Mouse (Mus musculus): Measurements from ENCODE around the gene Sorl1.
"Not testable (repeated sequence)": the region's sequence is repeated elsewhere in the genome, so short reads cannot be mapped to it uniquely, and the experiment has no call there.

Sorl1 gene

DNA sequence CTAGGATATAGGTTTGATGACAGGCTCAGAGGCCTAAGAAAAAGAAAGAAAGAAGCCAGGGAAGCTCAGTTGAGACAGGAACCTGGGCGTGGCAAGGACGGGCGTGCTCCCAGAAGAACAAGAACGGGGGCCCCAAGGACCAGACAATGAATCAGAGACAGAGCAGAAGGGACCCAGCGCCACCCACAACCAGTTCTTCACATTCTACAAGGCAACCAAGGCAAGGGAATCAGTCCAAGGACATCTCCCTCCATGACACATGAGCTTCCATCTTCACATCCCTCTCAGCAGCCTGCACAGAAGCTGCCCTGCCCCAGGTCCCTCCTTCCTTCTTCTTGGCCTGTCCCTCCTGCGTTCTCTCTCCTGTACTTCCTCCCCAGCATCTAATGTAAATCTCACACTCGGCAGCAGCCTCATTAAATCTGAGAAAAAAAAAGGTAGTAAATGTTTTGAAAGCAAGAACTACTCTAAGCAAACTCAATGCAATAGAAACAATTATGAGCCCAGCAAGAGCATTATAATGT is 30.0 kb downstream of the Sorl1 start:
- DNase-seq (ENCODE audit: low spot score) = no peak

DNA sequence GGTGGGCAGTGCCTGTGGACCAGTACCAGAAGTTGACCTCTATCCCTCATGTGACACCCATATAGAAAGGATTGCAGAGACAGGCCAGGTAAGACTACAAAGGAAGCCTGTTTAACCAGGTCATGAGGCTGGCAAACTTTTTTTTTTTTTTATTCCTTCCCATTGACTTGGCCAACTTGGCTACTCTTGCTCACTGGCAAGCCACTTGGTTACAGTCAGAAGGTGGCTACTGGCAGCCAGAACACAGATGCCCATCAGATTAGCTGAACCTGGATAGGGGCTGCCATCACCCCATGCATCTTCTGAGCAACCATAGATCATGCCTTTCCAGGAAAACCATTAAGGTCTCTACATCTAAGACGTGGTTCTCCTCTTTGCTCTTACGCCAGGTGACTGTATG is 31.3 kb downstream of the Sorl1 start:
- DNase-seq (ENCODE audit: low spot score) = no peak

DNA sequence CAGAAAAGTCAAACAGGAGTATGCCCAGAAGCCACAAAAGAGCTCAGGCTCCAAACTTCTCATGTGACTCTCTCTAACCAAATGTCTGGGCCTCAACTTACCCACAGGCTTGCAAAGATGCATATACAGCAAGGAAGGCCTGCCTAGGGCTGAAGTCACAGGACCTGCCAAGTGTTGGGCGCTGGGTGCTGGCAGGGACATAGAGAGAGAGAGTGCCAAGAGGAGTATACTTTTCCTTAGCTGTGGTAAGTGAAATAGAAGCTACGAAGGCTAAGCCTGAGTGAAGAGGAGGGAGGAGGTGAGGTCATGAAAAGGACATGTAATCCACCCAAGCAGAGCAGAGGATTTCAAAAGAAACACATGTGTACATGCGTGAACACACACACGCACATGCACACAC is 32.5 kb downstream of the Sorl1 start:
- DNase-seq (ENCODE audit: low spot score) = no peak

DNA sequence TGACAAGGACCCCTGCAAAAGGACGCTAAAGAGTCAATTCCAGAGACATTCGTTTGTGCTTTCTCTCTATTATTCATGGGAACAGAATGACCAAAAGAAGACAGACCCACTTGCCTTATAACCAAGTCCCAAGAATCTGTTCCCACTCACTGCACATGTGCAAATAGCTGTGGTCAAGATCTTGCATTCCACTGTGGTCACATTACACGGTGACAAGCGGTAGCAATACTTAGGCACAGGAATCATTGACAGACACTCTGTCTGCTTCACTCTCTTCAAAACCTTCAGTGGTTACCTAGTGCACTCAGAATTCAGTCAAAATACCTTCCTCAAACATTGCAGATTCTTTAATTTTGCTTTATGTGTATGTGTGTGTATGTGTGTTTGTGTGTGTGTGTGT is 36.2 kb downstream of the Sorl1 start:
- DNase-seq (ENCODE audit: low spot score) = no peak

DNA sequence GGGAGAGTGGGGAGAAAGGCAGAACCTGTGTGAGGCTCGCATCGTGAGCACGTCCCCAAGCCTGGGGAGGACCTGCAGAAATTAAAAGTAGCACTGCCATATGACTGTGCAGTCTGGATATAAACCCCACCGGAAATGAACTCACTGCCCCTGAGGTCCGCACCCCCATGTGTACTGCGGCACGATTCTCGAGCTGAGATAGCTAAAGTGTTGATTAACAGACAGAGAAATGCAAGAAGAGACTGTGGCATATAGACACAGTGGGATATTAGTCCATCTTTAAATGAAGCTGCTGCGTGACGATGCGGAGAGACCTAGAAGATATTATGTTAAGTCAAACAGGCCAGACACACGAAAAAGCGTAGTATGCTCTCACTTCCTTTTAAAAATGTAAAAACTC is 38.1 kb downstream of the Sorl1 start:
- DNase-seq (ENCODE audit: low spot score) = no peak

DNA sequence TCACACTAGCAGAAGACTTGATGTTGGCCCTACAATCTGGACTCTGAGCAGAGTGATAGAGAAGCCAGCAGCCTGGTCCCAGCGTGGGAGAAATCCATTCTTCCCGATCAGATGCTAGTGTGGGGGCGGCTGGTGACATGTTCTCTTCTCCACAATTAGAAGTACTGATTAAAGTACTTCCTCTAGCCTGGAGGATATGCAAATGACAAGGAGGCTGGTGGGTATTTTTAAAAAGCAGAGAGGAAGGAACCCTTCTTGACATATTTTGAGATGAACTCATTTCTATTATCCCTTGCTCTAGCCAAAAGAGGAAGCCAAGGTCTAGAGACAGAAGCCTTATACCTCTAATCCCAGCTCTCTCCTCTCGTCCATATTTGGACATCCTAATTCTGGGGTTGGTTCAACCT is 40.4 kb downstream of the Sorl1 start:
- no peak for DNase-seq (ENCODE audit: low spot score)

DNA sequence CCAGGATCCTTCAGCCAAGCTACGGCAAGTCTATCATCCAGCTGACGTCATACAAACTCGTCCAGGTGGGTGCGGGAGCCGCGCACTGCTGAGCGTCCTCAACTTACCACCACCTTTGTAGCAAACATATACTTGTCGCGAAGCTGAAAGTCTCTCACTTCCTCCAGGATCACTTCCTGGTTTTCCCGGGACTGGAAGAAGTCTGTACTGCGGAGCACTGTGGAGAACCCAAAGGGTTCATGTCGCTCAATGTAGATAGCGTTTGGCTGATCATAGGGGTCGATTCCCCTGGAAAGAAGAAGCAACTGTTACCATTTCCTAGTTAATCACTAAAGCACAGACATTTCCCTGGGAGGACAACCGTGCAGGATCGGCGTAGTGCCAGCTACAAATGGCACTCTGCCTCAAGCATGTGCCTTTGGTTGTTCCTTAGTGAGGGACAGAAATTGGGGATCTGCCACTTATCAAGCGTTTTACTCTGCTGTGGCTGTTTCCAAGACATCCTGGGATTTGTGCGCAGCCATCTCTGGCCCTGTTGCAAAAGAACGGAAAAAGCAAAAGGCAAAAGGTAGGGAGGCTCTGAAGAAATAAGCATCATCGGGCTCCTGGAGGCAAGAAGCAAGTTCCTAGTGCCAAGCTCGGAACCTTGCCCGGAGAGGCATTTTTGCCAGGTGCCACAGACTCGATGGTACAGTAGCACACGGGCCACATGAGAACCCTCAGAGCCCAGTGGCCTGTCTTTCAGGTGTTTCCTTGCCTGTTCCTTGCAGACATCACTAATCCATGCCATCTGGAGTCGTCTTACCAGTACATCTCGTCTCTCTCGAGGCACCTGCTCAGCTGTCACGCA is 42.2 kb downstream of the Sorl1 start:
- no peak for DNase-seq (ENCODE audit: low spot score)

DNA sequence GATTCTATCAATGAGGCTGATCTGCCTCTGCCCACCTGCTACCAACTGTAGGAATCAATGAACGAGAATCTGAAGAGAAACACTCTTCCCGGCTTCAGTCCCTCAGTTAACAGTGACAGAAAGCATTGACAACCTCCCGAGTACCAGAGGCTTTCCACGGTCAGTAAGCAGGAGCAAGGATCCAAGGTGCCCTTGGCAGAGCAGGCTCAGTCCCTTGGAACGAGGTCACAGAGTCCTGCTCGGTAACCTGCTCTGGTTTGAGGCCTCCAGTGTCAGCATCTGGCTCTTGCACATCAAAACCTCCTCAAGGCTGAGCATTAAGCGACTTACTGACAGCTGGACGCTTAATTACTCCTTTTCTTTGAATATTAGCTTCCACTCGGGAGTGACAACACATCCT is 43.4 kb downstream of the Sorl1 start:
- DNase-seq (ENCODE audit: low spot score) = no peak

DNA sequence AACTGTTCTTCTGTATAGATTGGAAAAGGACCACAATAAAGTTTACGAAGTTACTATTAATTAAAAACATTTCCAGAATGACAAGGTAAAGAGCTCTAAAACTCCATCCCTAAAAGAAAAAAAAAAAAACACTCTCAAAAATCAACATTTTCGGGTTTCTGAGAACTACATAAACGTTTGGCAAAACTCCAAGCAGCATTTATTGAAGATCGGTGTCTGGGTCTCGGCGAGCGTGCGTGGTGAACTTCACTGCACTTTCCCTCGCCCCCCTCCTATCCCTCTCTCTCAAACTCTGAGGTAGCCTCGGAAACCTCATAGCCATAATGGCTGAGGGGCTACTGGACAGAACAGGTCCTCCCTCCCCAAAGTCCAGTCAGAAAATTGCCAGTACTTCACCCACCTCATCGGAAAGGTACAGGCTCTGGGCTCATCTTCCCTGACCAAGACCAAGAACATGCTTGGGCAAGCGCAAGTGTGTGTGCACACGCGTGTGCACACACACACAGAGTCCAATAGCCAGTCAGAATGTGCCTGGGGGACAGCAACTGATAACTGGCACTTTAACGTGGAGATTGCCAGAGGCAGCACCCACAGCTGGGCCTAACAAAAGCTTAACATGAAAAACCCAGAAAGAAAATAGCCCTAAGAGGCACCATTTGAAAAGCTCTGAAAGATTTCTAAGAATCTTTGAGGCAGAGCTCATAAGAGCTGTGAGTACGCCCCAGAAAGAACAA is 46.8 kb downstream of the Sorl1 start:
- no peak for DNase-seq (ENCODE audit: low spot score)

DNA sequence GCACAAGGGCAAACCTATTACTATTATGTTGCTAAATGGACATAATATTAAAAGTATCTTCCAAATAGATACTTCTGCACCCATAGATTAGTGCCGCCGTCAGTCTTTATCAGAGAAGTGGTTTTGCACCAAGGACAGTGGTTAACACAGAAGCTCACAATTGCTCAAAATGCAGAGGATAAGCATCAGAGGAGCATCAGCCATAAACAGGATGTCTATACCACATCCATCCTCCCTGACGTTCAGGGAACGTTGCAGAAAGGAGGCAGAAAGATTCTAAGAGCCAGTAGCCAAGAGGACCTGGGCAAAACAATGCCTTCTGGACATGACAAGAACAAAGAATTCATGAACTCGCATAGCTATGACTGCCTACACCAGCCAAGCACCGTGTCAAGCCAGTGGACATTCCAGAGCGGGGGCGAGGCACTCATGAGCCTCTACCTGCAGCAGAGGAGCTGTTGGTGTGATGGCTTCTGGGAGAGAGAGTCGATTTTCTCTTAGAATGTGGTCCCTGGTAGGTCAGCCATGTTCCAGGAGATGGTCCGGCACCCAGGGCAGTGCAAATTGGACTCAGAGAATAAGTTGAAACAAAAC is 47.7 kb downstream of the Sorl1 start:
- peak; percentile 27 for DNase-seq (ENCODE audit: low spot score)

DNA sequence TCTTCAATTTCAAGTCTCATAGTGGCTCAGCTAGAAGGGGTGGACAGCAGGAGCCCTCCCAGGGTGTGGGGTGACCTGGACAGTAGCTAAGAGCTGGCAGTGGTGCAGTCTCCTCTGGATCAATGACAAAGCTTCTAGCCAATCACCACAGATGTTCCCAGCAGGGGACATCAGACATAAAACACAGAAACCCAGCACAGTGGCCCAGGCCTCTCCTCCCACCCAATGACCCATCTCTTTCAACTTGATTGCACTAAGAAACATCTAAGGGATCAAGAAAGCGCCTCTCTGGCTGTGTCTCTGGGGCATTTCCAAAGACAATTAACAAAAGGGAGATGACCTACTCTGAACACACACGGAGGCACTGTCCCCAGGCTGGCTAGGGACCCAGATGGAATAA is 48.9 kb downstream of the Sorl1 start:
- no peak for DNase-seq (ENCODE audit: low spot score)

DNA sequence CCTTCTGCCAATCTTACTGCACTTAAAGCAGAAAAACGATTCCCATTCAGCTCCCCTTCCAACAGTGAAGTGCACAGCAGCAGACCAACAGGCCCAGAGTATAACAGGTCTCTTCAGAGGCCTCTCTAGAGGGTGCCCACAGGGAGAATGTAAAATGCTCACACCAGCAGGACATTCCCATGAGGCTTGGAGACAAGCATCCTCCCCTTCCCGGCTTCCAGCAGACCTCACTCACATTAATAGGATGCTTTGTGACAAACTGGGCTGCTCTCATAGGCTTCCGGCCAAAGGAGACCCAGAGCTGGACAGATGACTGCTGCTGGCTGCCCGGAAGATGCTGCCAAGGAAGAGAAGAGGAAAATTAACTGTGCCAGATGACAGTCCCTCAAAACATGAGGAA is 52.1 kb downstream of the Sorl1 start:
- DNase-seq (ENCODE audit: low spot score) = no peak

DNA sequence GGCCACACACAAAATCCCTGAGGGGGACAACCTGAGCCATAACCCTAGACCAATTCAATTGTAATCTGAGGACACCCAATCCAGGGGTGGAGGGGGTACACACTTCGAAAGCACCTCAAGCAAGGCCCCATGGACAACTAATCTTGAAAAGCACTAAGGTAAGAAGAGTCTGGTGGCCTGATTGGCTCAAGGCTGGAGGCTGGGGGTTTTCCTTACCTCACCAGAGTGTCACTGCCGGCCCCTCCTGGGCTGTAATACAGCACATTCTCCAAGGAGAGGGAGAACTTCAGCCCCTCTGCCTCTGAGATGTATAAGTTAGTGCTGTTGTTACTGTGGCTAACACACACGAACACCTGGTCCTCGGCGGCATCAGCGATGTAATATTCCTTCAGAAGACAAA is 53.2 kb downstream of the Sorl1 start:
- DNase-seq (ENCODE audit: low spot score) = no peak

DNA sequence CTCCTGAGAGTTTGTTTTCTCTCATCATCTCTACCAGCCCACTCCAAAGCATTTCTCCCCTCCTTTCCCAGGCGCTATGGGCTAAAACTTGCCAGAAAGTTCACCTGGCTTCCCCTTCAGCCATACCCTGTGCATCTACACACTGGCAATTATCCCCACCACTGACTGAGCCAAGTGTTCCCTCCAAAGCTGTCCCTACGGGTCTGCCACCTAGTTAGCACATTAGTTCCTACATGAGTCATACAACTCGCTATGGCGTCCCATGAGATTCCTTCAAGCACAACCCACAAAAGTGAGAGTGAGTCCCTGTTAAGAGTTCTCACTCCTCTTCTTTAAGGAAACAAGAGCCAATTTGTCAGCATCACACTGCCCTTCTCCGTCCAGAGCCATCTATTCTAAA is 54.6 kb downstream of the Sorl1 start:
- no peak for DNase-seq (ENCODE audit: low spot score)

DNA sequence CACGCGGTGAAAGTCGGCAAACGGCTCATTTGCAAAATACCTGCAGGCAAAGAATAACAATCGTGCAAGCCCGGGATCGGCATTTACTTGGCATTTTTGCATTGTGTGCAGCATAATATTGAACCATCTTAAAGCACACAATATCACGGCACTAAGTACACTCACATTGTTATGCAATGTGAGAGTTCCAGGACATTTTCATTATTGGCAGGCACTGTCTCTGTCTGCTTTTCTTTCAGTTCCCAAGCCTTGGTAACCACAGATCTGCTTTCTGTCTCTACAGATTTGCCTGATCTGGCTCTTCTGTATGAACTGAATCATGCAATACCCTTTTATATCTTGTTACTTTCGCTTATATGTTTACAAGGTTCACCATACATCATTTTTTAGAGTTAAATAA is 56.1 kb downstream of the Sorl1 start:
- no peak for DNase-seq (ENCODE audit: low spot score)

DNA sequence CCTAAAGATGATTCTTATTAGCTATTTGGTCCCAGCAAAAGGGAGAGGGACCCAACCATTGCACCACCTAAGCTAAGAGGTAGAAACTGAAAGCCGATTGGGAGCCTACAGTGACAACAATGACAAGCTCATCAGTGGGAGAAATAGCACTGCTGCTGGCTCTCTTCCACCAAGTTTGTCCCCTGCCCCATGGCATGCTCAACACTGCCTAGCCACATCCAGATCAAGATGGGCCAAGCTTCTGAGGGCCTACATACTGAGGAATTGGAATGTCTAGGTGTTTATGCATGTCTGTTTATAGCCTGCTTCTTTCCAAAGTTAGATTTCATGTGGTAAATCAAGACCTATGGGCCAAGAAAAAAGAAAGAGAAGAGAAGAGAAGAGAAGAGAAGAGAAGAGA is 58.3 kb downstream of the Sorl1 start:
- DNase-seq (ENCODE audit: low spot score) = no peak

DNA sequence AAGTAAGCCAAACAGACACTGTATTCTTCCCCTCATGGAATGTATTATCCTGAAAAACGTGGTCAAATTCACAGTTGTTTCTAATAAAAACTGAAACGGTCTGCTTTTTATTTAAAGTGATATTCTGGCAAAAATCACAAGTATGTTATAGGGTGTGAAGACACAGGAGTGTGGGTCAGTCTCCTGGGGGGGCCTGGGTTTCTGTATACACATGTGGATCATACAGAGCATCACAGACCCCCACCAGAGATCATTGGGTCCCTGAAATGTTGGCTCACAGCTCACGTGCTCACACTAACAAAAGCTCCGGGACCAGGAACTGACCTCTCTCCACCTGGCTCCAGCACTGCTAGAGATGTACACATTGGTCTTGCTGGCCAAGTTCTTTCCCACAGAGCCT is 60.7 kb downstream of the Sorl1 start:
- no peak for DNase-seq (ENCODE audit: low spot score)

DNA sequence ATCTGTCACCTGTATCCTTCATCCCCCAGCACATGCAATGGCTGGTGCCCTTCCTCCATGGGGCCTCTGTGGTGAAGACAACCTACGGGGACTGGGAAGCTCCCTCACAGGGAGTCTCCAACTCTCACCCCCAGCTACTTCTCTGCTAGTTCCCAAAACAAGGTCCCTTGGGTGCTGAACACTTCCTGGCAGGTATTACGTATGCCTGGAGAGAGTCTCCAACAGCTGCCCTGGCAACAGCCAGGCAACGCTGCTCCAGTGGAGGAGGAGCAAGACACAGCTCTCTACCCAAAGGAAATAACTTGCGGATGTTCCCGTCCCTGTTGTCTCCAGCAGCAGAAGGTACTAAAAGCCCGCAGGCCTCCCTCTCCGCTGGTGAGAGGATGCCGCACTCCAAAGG is 61.8 kb downstream of the Sorl1 start:
- DNase-seq (ENCODE audit: low spot score) = no peak

DNA sequence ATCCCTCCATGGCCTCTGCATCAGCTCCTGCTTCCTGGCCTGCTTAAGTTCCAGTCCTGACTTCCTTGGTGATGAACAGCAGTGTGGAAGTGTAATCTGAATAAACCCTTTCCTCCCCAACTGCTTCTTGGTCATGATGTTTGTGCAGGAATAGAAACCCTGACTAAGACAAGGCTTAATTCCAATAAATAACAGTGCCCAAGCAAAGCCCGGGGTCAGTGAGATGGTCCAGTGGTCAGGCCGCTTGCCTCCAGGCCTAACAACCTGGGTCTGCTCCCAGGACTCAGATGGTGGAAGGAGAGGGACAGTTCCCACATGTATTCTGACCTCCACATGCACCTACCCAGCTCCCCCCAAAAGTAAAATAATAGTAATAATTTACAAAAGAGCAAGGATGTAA is 65.1 kb downstream of the Sorl1 start:
- DNase-seq (ENCODE audit: low spot score) = not testable (repeated sequence)

DNA sequence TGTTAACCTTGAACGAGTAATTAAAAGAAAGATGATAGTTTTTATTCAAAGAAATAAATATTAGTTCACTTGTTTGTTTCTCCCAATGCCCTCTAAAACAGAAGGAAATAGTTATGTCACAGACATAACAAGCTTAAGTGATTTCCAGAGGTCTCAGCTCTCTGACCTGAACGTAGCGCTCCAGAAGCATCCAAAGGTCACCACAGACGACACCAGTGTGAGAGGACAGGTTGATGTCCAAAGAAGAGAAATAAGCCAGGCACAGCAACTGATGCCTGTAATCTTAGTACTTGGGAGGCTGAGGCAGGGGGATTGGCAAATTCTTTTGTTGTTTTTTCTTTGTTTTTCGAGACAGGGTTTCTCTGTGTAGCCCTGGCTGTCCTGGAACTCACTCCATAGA is 67.5 kb downstream of the Sorl1 start:
- no peak for DNase-seq (ENCODE audit: low spot score)

DNA sequence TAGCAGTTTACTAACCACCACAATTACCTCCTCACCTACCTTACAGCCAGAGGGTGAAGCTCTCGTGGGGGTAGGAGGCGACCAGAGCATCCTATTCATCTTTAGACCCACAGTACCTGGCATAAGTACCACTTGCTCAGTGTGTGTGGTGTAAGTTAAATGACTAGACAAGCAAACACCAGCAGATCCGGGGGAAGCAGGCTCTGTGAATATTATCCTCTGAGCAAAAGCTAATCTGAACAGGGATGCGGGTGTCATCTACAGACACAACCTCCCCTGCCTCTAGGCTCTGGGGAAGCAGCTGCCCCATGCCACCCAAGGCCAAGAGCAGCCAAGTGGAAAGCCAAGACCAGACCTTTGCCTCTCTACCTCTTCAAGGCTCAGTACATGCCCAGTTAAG is 68.7 kb downstream of the Sorl1 start:
- DNase-seq (ENCODE audit: low spot score) = no peak

DNA sequence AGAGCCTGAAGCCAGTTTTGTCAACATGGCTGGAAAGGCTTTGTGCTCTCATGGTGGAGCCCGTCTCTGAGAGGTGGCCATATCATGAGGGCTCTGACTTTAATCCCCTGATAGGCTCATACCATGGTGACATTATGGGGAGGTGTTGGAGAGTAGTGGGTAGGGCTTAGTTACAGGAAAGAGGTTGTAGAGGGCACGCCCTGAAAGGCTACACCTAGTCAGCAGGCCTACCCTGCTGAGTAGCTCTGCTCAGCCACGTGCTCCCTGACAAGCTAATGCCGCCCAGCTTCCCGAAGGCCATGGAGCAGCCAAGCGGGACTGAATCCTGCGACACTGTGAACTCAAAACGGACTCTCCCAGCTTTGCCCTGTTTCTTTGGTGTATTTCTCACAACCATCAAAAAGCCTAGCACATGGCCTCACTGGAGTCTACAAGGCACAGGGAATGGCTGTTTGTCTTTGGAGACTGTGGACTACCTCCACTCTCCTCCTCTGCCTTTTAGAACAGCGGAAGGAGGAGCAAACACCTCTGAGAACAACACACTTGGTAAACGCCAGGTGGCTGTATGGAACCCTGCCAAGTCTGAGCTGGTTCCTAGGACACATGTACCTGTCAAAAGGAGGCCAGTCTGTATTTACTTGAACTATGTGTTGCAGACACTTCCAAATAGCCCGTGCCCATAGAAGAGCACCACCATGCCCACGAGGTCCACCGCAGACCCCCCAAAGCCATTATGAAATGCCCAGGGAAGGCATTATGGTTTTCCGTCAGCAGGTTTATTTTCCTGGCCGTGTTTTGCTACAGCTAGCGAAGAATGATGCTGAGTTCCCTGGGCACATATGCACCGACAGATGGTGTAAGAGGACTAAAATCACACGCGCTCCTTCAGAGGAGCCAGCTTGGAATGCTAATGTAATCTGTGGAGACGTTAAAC is 69.5 kb downstream of the Sorl1 start:
- DNase-seq (ENCODE audit: low spot score) = no peak

All from T-cell, adult 2 months (primary cell).